Mouse (Mus musculus) heart, postnatal 0 days (tissue): ENCODE data around the gene BC028528. TPM values are rescaled to one million over a fixed set of nuclear protein-coding genes. Genes with fewer than 3 reads are reported as not detected.
"Not testable (repeated sequence)": the region's sequence is repeated elsewhere in the genome, so short reads cannot be mapped to it uniquely, and the experiment has no call there.

Experiments
- ATAC-seq: fragments of 200-750 bp; cut with Nextera tagmentation; 2 replicates; pipeline ENCODE4 v1.8.0; 2017; ENCODE audit warnings: low read depth, moderate number of reproducible peaks, moderate library complexity; ENCODE audit not compliant: insufficient read depth
- DNase-seq: peaks from one replicate; pipeline ENCODE4 v3.0.0-alpha.2; 2016; ENCODE audit warnings: low spot score
- H3K27ac ChIP-seq: fragments of 300-500 bp; sonication (generic); 2 replicates; pipeline ENCODE4 v1.5.1; 2014; ENCODE audit warnings: low read depth, mild to moderate bottlenecking
- H3K27me3 ChIP-seq: fragments of 300-500 bp; sonication (generic); 2 replicates; pipeline ENCODE4 v1.6.1; 2014; ENCODE audit warnings: low read length, mixed read lengths; ENCODE audit not compliant: control insufficient read depth, insufficient read depth
- H3K36me3 ChIP-seq: fragments of 300-500 bp; sonication (generic); replicated peaks from 2 replicates; pipeline ENCODE4 v1.6.1; 2014; ENCODE audit warnings: low read length, mixed read lengths; ENCODE audit not compliant: control insufficient read depth, insufficient read depth
- H3K4me1 ChIP-seq: fragments of 300-500 bp; sonication (generic); 2 replicates; pipeline ENCODE4 v1.6.1; 2014; ENCODE audit warnings: antibody characterized with exemption; ENCODE audit not compliant: control insufficient read depth, insufficient read depth
- H3K4me2 ChIP-seq: fragments of 300-500 bp; sonication (generic); 2 replicates; pipeline ENCODE4 v1.6.1; 2014; ENCODE audit warnings: low read depth, mild to moderate bottlenecking, low read length, moderate library complexity
- H3K4me3 ChIP-seq: fragments of 300-500 bp; sonication (generic); 2 replicates; pipeline ENCODE4 v1.5.1; 2014; ENCODE audit warnings: low read depth, low read length
- H3K9ac ChIP-seq: fragments of 300-500 bp; sonication (generic); replicated peaks from 2 replicates; pipeline ENCODE4 v1.6.1; 2014; ENCODE audit warnings: low read depth, low read length, mixed read lengths
- H3K9me3 ChIP-seq: fragments of 300-500 bp; sonication (generic); replicated peaks from 2 replicates; pipeline ENCODE4 v1.6.1; 2016; ENCODE audit warnings: low read length; ENCODE audit not compliant: control insufficient read depth
- CTCF ChIP-seq: IDR thresholded peaks from 2 replicates; pipeline ENCODE4 v1.5.1; 2016; ENCODE audit warnings: antibody characterized with exemption, control low read depth, low read depth
- EP300 ChIP-seq: IDR thresholded peaks from 2 replicates; pipeline ENCODE4 v1.6.1; 2016; ENCODE audit warnings: antibody characterized with exemption, low read depth
- WGBS: fragments of 180-500 bp; shearing (Covaris S2); extraction: QIAGEN DNeasy Blood & Tissue Kit; methylation state at CpG from one replicate; pipeline ENCODE4 v1.1.7; 2014; 5-methylcytosine and 5-hydroxymethylcytosine counted together
- polyA plus RNA-seq: library from polyadenylated mRNA; unstranded; fragments of >200 nt; fragmentation: Nextera tagmentation; extraction: Ambion mirVana; gene quantifications from 2 replicates; pipeline ENCODE4 v1.2.1, GENCODE M21; 2015
- total RNA-seq: library from RNA; depleted of rRNA; stranded (reverse); fragments of >200 nt; gene quantifications from 2 replicates; pipeline ENCODE4 v1.2.3, GENCODE M21; 2014; ENCODE audit warnings: low replicate concordance

Gene BC028528
- total and polyA plus RNA-seq, 2 experiments from 2014 or later = 5.3 to 38.0 TPM

DNA sequence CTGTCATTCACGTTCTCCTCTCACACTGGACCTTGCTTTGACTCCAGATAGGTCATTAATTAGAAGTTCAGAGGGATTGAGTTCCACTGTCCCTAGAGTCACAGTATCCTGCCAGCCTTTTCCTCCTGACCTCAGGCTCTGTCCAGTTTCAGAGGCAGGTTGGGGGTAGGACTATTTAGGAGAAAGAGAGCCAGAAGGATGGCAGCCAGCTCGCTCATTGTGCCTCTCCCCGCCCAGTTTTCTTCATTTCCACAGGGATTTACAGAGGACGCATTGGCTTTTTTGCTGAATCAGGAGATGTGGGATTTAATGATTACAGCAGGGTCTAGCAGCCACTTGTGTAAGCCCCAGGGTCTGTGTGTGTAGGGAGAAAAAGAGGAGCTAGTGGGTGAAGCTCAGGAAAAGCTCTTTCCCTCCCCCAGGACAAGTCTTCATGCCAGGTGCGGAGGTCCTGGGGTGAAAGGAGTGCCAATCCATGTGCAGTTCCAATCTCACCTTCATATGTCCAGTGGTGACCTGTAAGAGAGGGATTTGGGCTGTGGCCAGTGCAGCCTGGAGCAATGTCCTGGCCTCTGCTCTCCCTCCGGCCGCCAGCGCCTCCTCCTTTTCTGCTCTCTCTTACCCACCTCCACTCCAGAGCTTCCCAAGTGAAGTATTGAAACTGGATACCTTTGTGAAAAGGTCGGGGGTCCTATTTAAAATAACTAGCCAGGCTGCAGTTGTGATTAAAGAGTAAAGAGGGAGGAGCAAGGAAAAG, 10.0 kb upstream of the BC028528 start:
- Histone ChIP-seq H3K27me3 (no peaks in the 10 kb centered on the region), H3K9me3 (no peaks in the 10 kb centered on the region), H3K4me3 (peak overlapping the region; percentile 46), H3K36me3 (peaks cover 18% of the 10 kb centered on the region; the same call in 1 of the 2 replicates), H3K27ac (peak overlapping the region; percentile 86), H3K4me2 (peak overlapping the region; percentile 77), H3K9ac (0 out of 2 replicates have a peak overlapping the region, but pooled peaks have one; percentile 2), H3K4me1 (peaks cover 25% of the 10 kb centered on the region)
- TF ChIP-seq EP300 = no peak
- WGBS = 47% methylated on average over 9 of the region's 9 CpGs
- ATAC-seq = no peak
- DNase-seq = peak; percentile 27

GRCm38 (mm10) chr3:95899800-95900524, 8.2 kb upstream of the BC028528 start:
- Histone ChIP-seq H3K4me2 (no peak overlapping the region), H3K4me3 (no peak overlapping the region), H3K9me3 (no peaks in the 10 kb centered on the region), H3K27ac (no peak overlapping the region), H3K36me3 (peaks cover 18% of the 10 kb centered on the region), H3K27me3 (no peaks in the 10 kb centered on the region), H3K4me1 (peaks cover 13% of the 10 kb centered on the region), H3K9ac (no peak overlapping the region)
- DNase-seq (no peak), ATAC-seq (no peak)
- no peak for TF ChIP-seq CTCF
- no peak for TF ChIP-seq EP300
- WGBS = 77% methylated on average over 13 of the region's 13 CpGs

- peaks cover 18% of the 10 kb centered on the region for H3K36me3 ChIP-seq
- not testable (repeated sequence) for H3K27me3 ChIP-seq, H3K27ac ChIP-seq, H3K9me3 ChIP-seq, H3K4me2 ChIP-seq, H3K4me3 ChIP-seq, DNase-seq, ATAC-seq, H3K9ac ChIP-seq
- 83% methylated on average over 7 of the region's 7 CpGs for WGBS
- H3K4me1 ChIP-seq = peaks cover 18% of the 10 kb centered on the region; the same call in 1 of the 2 replicates
These were observed 3.7 kb upstream of the BC028528 start for GRCm38 (mm10) chr3:95895501-95895900.

DNA sequence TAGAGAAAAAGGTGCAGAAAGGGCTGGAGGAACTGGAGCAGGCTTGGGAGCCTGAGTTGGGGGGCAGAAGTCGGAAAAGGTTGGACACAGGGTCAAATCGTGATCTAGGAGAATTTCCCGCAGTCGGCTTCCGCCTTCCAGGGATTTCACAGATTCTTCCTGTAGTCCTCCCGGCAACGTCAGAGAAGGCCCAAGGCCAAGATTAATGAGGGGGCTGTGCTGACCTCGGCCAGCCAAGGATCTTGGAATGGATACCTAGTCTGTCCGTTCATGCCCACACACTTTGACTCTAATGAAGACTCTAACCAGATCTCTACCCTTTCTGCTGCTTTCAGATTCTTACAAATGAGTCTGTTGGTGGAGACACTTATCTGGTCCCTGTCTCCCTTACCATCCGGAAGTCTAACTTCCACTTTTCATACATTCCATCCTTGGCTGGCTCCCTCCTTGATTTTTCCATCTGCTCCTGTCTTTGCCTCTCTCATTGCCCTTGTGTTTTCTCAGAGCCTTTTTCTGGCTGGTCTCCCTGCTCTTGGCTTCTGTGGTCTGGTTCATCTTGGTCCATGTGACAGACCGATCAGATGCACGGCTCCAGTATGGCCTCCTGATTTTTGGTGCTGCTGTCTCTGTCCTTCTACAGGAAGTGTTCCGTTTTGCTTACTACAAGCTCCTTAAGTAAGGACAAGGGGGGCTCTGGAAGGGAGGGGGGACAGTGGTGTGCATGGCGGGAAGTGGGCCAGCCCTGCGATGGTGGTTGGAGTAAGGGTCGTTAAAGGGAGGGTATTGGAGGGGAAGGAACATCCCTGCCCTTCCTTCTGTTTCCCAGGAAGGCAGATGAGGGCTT, 2.7 kb upstream of the BC028528 start:
- Histone ChIP-seq H3K4me2 (peak overlapping the region; percentile 81), H3K27me3 (no peaks in the 10 kb centered on the region), H3K9ac (peak overlapping the region; percentile 79), H3K27ac (peak overlapping the region; percentile 94), H3K4me3 (peak overlapping the region; percentile 63), H3K9me3 (no peaks in the 10 kb centered on the region), H3K4me1 (peaks cover 18% of the 10 kb centered on the region; the same call in 1 of the 2 replicates), H3K36me3 (peaks cover 18% of the 10 kb centered on the region)
- 6% methylated on average over 16 of the region's 16 CpGs for WGBS
- DNase-seq (peak; percentile 42), ATAC-seq (peak; percentile 13; the same call in 1 of the 2 replicates)
- TF ChIP-seq CTCF = no peak
- TF ChIP-seq EP300 = no peak

- not testable (repeated sequence) for H3K9me3 ChIP-seq, H3K27me3 ChIP-seq
- DNase-seq (peak; percentile 100), ATAC-seq (peak; percentile 97)
- peak within 1 kb of the TSS; percentile 94 for H3K27ac ChIP-seq
- WGBS = under 1% methylated on average over 23 of the region's 43 CpGs
- H3K9ac ChIP-seq = peak within 1 kb of the TSS; percentile 79
- peaks cover 18% of the 10 kb centered on the region; the same call in 1 of the 2 replicates for H3K4me1 ChIP-seq
- peak within 1 kb of the TSS; percentile 63 for H3K4me3 ChIP-seq
- H3K36me3 ChIP-seq = peaks cover 14% of the 10 kb centered on the region
- peak within 1 kb of the TSS; percentile 81 for H3K4me2 ChIP-seq
These were observed 2.0 kb upstream of the BC028528 start, which contains the start of gene Aph1a for GRCm38 (mm10) chr3:95893606-95894316. Aph1a (plus strand) TSS chr3:95893969.
